ENCODE assay signal across 19 mouse cellular contexts in genomic region chr1:191241574-191241973, GRCm38 (mm10). TPM values are rescaled to one million over a fixed set of nuclear protein-coding genes. Genes with fewer than 3 reads are reported as not detected.
DNase-seq lines count a peak whose midpoint lies in the region; ATAC-seq lines count a peak whose summit lies in the region.
"Had no signal": no experiment of that assay in that cellular context is flagged by ENCODE, and none has a peak within 500 bp of the region (broad histone marks: within the 10 kb centered on the region; RNA-seq: fewer than 3 reads in every experiment).

No protein-coding gene starts in this region.

- no peak overlapping the region for H3K9ac ChIP-seq in hindbrain, embryonic 13.5 days
- H3K9ac ChIP-seq in midbrain, embryonic 12.5 days (replicated peaks): no peak overlapping the region
- no peak overlapping the region for H3K9ac ChIP-seq in midbrain, embryonic 15.5 days
- no peak overlapping the region for H3K9ac ChIP-seq in neural tube, embryonic 14.5 days (replicated peaks; ENCODE audit: low read depth, low read length)
- H3K9ac ChIP-seq: embryonic facial prominence, embryonic 13.5 days; forebrain, embryonic 13.5 days; forebrain, postnatal 0 days; heart, embryonic 12.5 days; hindbrain, embryonic 15.5 days had no signal

- H3K27ac ChIP-seq in hindbrain, embryonic 13.5 days: peak overlapping the region; percentile 58
- H3K27ac ChIP-seq in hindbrain, embryonic 10.5 days: no peak overlapping the region
- peak overlapping the region; percentile 22; the same call in 1 of the 2 replicates for H3K27ac ChIP-seq in midbrain, embryonic 12.5 days (replicated peaks)
- H3K27ac ChIP-seq in midbrain, embryonic 15.5 days: no peak overlapping the region
- H3K27ac ChIP-seq in macrophage: peak overlapping the region; percentile 82
- H3K27ac ChIP-seq in neural tube, embryonic 14.5 days (ENCODE audit: low read depth, low read length): peak overlapping the region; percentile 61; the same call in 1 of the 2 replicates
- H3K27ac ChIP-seq: embryonic facial prominence, embryonic 13.5 days; forebrain, embryonic 13.5 days; heart, adult 2 months had no signal

- peaks cover 9% of the 10 kb centered on the region for H3K36me3 ChIP-seq in hindbrain, embryonic 13.5 days
- peaks cover 7% of the 10 kb centered on the region for H3K36me3 ChIP-seq in hindbrain, embryonic 10.5 days
- H3K36me3 ChIP-seq in midbrain, embryonic 12.5 days: 0 out of 2 replicates have a peak, but pooled peaks cover 4% of the 10 kb centered on the region
- H3K36me3 ChIP-seq in midbrain, embryonic 15.5 days (replicated peaks): no peaks in the 10 kb centered on the region
- no peaks in the 10 kb centered on the region for H3K36me3 ChIP-seq in macrophage (ENCODE audit: inconsistent target)
- no peaks in the 10 kb centered on the region for H3K36me3 ChIP-seq in neural tube, embryonic 14.5 days (ENCODE audit: control insufficient read depth, insufficient read depth, low read length)
- H3K36me3 ChIP-seq: heart, embryonic 12.5 days had no signal

- H3K27me3 ChIP-seq in hindbrain, embryonic 13.5 days: no peaks in the 10 kb centered on the region
- H3K27me3 ChIP-seq in hindbrain, embryonic 10.5 days (ENCODE audit: insufficient read depth, poor library complexity, severe bottlenecking): no peaks in the 10 kb centered on the region
- no peaks in the 10 kb centered on the region for H3K27me3 ChIP-seq in midbrain, embryonic 12.5 days
- H3K27me3 ChIP-seq in midbrain, embryonic 15.5 days (replicated peaks): no peaks in the 10 kb centered on the region
- H3K27me3 ChIP-seq in neural tube, embryonic 14.5 days (ENCODE audit: control insufficient read depth, insufficient read depth, low read length): no peaks in the 10 kb centered on the region
- H3K27me3 ChIP-seq: embryonic facial prominence, embryonic 13.5 days; forebrain, embryonic 13.5 days; heart, embryonic 12.5 days; hindbrain, embryonic 15.5 days had no signal

- WGBS in hindbrain, embryonic 13.5 days: 85% methylated on average over 1 of the region's 1 CpGs
- 92% methylated on average over 1 of the region's 1 CpGs for WGBS in hindbrain, embryonic 10.5 days
- WGBS in midbrain, embryonic 12.5 days: 91% methylated on average over 1 of the region's 1 CpGs
- WGBS in midbrain, embryonic 15.5 days: 97% methylated on average over 1 of the region's 1 CpGs
- 70% methylated on average over 1 of the region's 1 CpGs for WGBS in macrophage (ENCODE audit: missing documents)
- WGBS in neural tube, embryonic 14.5 days: 73% methylated on average over 1 of the region's 1 CpGs

- 0 out of 2 replicates have a peak, but pooled peaks cover 3% of the 10 kb centered on the region for H3K4me1 ChIP-seq in hindbrain, embryonic 13.5 days (replicated peaks)
- no peaks in the 10 kb centered on the region for H3K4me1 ChIP-seq in hindbrain, embryonic 10.5 days (replicated peaks)
- no peaks in the 10 kb centered on the region for H3K4me1 ChIP-seq in midbrain, embryonic 12.5 days
- 0 out of 2 replicates have a peak, but pooled peaks cover 3% of the 10 kb centered on the region for H3K4me1 ChIP-seq in midbrain, embryonic 15.5 days
- H3K4me1 ChIP-seq in neural tube, embryonic 14.5 days (ENCODE audit: control insufficient read depth, insufficient read depth, low read length): 0 out of 2 replicates have a peak, but pooled peaks cover 2% of the 10 kb centered on the region
- H3K4me1 ChIP-seq: embryonic facial prominence, embryonic 13.5 days; forebrain, embryonic 13.5 days had no signal

- no peaks in the 10 kb centered on the region for H3K79me2 ChIP-seq in macrophage (ENCODE audit: inconsistent target)

- no peak for DNase-seq in hindbrain, embryonic 10.5 days (ENCODE audit: low spot score)
- DNase-seq in heart, adult 11 months: no peak
- no peak for DNase-seq in adrenal gland, adult 8-10 months
- DNase-seq: adrenal gland, postnatal 14 days; cerebellum, adult 18-20 months; cerebellum, adult 9-11 months; cerebellum, postnatal 36 days; forebrain, postnatal 0 days; gastrocnemius, postnatal 25 days; heart, adult 2 months had no signal

- no peak for ATAC-seq in hindbrain, embryonic 13.5 days (ENCODE audit: low FRiP score)
- ATAC-seq in midbrain, embryonic 12.5 days (ENCODE audit: low FRiP score, low read depth): no peak
- no peak for ATAC-seq in midbrain, embryonic 15.5 days (replicated peaks)
- ATAC-seq in neural tube, embryonic 14.5 days (ENCODE audit: low read depth): no peak

- H3K9me3 ChIP-seq in hindbrain, embryonic 13.5 days: no peaks in the 10 kb centered on the region
- H3K9me3 ChIP-seq in hindbrain, embryonic 10.5 days: peaks cover 6% of the 10 kb centered on the region; the same call in 1 of the 2 replicates
- H3K9me3 ChIP-seq in midbrain, embryonic 12.5 days: no peaks in the 10 kb centered on the region
- H3K9me3 ChIP-seq in midbrain, embryonic 15.5 days: no peaks in the 10 kb centered on the region
- H3K9me3 ChIP-seq in neural tube, embryonic 14.5 days (ENCODE audit: control insufficient read depth, low read length): no peaks in the 10 kb centered on the region
- H3K9me3 ChIP-seq: embryonic facial prominence, embryonic 13.5 days; heart, embryonic 12.5 days; hindbrain, embryonic 15.5 days had no signal

- no peak overlapping the region for H3K4me2 ChIP-seq in hindbrain, embryonic 13.5 days
- no peak overlapping the region for H3K4me2 ChIP-seq in midbrain, embryonic 12.5 days (replicated peaks)
- H3K4me2 ChIP-seq in midbrain, embryonic 15.5 days: no peak overlapping the region
- H3K4me2 ChIP-seq in neural tube, embryonic 14.5 days (ENCODE audit: low read depth, low read length): no peak overlapping the region
- H3K4me2 ChIP-seq: embryonic facial prominence, embryonic 13.5 days; forebrain, embryonic 13.5 days; heart, embryonic 12.5 days; hindbrain, embryonic 15.5 days had no signal

- no peak overlapping the region for H3K4me3 ChIP-seq in hindbrain, embryonic 13.5 days
- H3K4me3 ChIP-seq in hindbrain, embryonic 10.5 days: no peak overlapping the region
- H3K4me3 ChIP-seq in midbrain, embryonic 12.5 days: no peak overlapping the region
- H3K4me3 ChIP-seq in midbrain, embryonic 15.5 days: no peak overlapping the region
- H3K4me3 ChIP-seq in macrophage (ENCODE audit: inconsistent target): no peak overlapping the region
- H3K4me3 ChIP-seq in neural tube, embryonic 14.5 days (ENCODE audit: low read depth, low read length): no peak overlapping the region
- H3K4me3 ChIP-seq: embryonic facial prominence, embryonic 13.5 days; forebrain, embryonic 13.5 days; heart, adult 2 months; heart, embryonic 12.5 days; hindbrain, embryonic 15.5 days had no signal

RNA-seq across cellular contexts. Expression of gene Atf3, which starts 23.7 kb away (rescaled TPM):
- 1.2 and 1.5 TPM in 2 replicates for polyA plus RNA-seq in hindbrain, embryonic 13.5 days (2015; fragmentation: Nextera tagmentation; extraction: Ambion mirVana)
- polyA plus RNA-seq in hindbrain, embryonic 10.5 days (2016; fragmentation: Nextera tagmentation; extraction: Ambion mirVana): 2.4 and 2.9 TPM in 2 replicates
- polyA plus RNA-seq in midbrain, embryonic 12.5 days (2016; fragmentation: Nextera tagmentation; extraction: Ambion mirVana): 1.5 and 2.1 TPM in 2 replicates
- polyA plus RNA-seq in midbrain, embryonic 15.5 days (2015; fragmentation: Nextera tagmentation; extraction: Ambion mirVana): 1.5 and 1.6 TPM in 2 replicates
- 100 to 1,000 TPM in 22 of 26 experiments, 10 to 100 TPM in 4; 71.4 to 886 (median 177) TPM for total RNA-seq in macrophage (2018; cell fraction: chromatin; rRNA removed)
- total RNA-seq in macrophage (2018; cell fraction: cytosol; rRNA removed): 1,000 to 10,000 TPM in 3 of 26 experiments, 100 to 1,000 TPM in 23; 230 to 1,349 (median 405) TPM
- total RNA-seq in macrophage (2018; cell fraction: nucleus; rRNA removed): 1,000 to 10,000 TPM in 2 of 26 experiments, 100 to 1,000 TPM in 24; 130 to 1,042 (median 343) TPM
- 201 to 678 TPM (median 211 TPM) in 3 replicates for polyA plus RNA-seq in macrophage (2018)
- 0.66 and 1.7 TPM in 2 replicates for polyA plus RNA-seq in neural tube, embryonic 14.5 days (2014; fragmentation: Nextera tagmentation; extraction: Ambion mirVana)
- total RNA-seq in adrenal gland, adult 8-10 months (2022): 1 to 10 TPM; 2.1 to 8.6 (median 3.2) TPM

Comparison
In these comparisons a context has a peak if more than half of its experiments do, and no peak if none do; other contexts are left out.
1. H3K27ac ChIP-seq: peak in hindbrain, embryonic 13.5 days (single experiment), midbrain, embryonic 12.5 days (single experiment), macrophage (single experiment) and neural tube, embryonic 14.5 days (single experiment); none in hindbrain, embryonic 10.5 days (single experiment) and midbrain, embryonic 15.5 days (single experiment).
2. RNA of gene Atf3, which starts 23.7 kb away (polyA plus RNA-seq): 201 to 678 TPM in macrophage; 2.4 to 2.9 TPM in hindbrain, embryonic 10.5 days, 1.5 to 1.6 TPM in midbrain, embryonic 15.5 days, 1.2 to 1.5 TPM in hindbrain, embryonic 13.5 days, 1.5 to 2.1 TPM in midbrain, embryonic 12.5 days and 0.66 to 1.7 TPM in neural tube, embryonic 14.5 days; every median in the first group is over 10 times any median in the second.